Comparison of ENCODE assay signal across 21 mouse cellular contexts in genomic region chr10:69451006-69451405, GRCm38 (mm10). TPM values are rescaled to one million over a fixed set of nuclear protein-coding genes. Genes with fewer than 3 reads are reported as not detected.
"Had no signal": no experiment of that assay in that cellular context is flagged by ENCODE, and none has a peak within 500 bp of the region (broad histone marks: within the 10 kb centered on the region; RNA-seq: fewer than 3 reads in every experiment).

No protein-coding gene starts in this region.

- H3K27me3 ChIP-seq: intestine, embryonic 15.5 days; liver, embryonic 13.5 days; midbrain, embryonic 13.5 days; neural tube, embryonic 13.5 days; stomach, embryonic 15.5 days had no signal

- H3K4me3 ChIP-seq: intestine, embryonic 15.5 days; layer of hippocampus, adult 2 months; left cerebral cortex, adult 2 months; liver, embryonic 13.5 days; midbrain, embryonic 13.5 days; myocyte; neural tube, embryonic 13.5 days; stomach, embryonic 15.5 days had no signal

- H3K27ac ChIP-seq: intestine, embryonic 15.5 days; kidney, postnatal 0 days; layer of hippocampus, adult 2 months; left cerebral cortex, adult 2 months; liver, embryonic 13.5 days; macrophage; midbrain, embryonic 13.5 days; neural tube, embryonic 13.5 days; stomach, embryonic 15.5 days had no signal

- DNase-seq: kidney, adult 11 months; kidney, postnatal 25 days; layer of hippocampus, adult 9-11 months; liver, embryonic 13.5 days; retina, postnatal 1 day; right cerebral cortex, postnatal 25 days; spleen, adult 18-20 months; thymus, adult 18-20 months; thymus, postnatal 36 days had no signal

- ATAC-seq: intestine, embryonic 15.5 days; midbrain, embryonic 13.5 days; midbrain, embryonic 16.5 days had no signal

- H3K9me3 ChIP-seq: intestine, embryonic 15.5 days; liver, embryonic 13.5 days; midbrain, embryonic 13.5 days; neural tube, embryonic 13.5 days; stomach, embryonic 15.5 days had no signal

- H3K36me3 ChIP-seq: intestine, embryonic 15.5 days; liver, embryonic 13.5 days; midbrain, embryonic 13.5 days; neural tube, embryonic 13.5 days; stomach, embryonic 15.5 days had no signal

- H3K4me1 ChIP-seq: intestine, embryonic 15.5 days; liver, embryonic 13.5 days; midbrain, embryonic 13.5 days; stomach, embryonic 15.5 days had no signal

- H3K9ac ChIP-seq: intestine, embryonic 15.5 days; liver, embryonic 13.5 days; midbrain, embryonic 13.5 days; neural tube, embryonic 13.5 days; stomach, embryonic 15.5 days had no signal

- H3K4me2 ChIP-seq: intestine, embryonic 15.5 days; liver, embryonic 13.5 days; midbrain, embryonic 13.5 days; neural tube, embryonic 13.5 days; stomach, embryonic 15.5 days had no signal

RNA-seq across cellular contexts. Expression of gene Ank3, which starts 52.4 kb away (rescaled TPM):
- total RNA-seq: megakaryocyte, adult 5-6 weeks; monocyte, adult 5-6 weeks had no signal
- polyA plus RNA-seq: macrophage had no signal
